Mouse (Mus musculus): ENCODE results near the gene Ccdc169. TPM values are rescaled to one million over a fixed set of nuclear protein-coding genes. Genes with fewer than 3 reads are reported as not detected.

The Ccdc169 gene
- polyA plus RNA-seq, 1 experiment from 2014 or later: not detected

- 85% methylated on average over 2 of the region's 2 CpGs for WGBS
- H3K27me3 ChIP-seq (ENCODE audit: control insufficient read depth, insufficient read depth, low read length): no peaks in the 10 kb centered on the region
- no peak for ATAC-seq (ENCODE audit: low FRiP score, low TSS enrichment)
Measured at GRCm38 (mm10) chr3:55098014-55098413, 39.1 kb upstream of the Ccdc169 start.

GRCm38 (mm10) chr3:55098990-55099389, 38.1 kb upstream of the Ccdc169 start:
- no peaks in the 10 kb centered on the region for H3K36me3 ChIP-seq (ENCODE audit: control insufficient read depth, insufficient read depth, low read length)
- no peak for ATAC-seq (ENCODE audit: low FRiP score, low TSS enrichment)
- H3K27ac ChIP-seq (ENCODE audit: low read depth, low read length): no peak overlapping the region
- no peak overlapping the region for H3K4me3 ChIP-seq (ENCODE audit: low read length)
- WGBS: 80% methylated on average over 11 of the region's 11 CpGs
- no peak overlapping the region for H3K4me2 ChIP-seq (replicated peaks; ENCODE audit: low read depth, low read length)
- no peak overlapping the region for H3K9ac ChIP-seq (ENCODE audit: low read depth, low read length)
- no peaks in the 10 kb centered on the region for H3K4me1 ChIP-seq (ENCODE audit: control insufficient read depth, insufficient read depth, low read length)
- H3K9me3 ChIP-seq (ENCODE audit: control insufficient read depth, low read length): no peaks in the 10 kb centered on the region
- H3K27me3 ChIP-seq (ENCODE audit: control insufficient read depth, insufficient read depth, low read length): no peaks in the 10 kb centered on the region

More at GRCm38 (mm10) chr3:55098014-55098413, 39.1 kb upstream of the Ccdc169 start:
- no peak overlapping the region for H3K4me3 ChIP-seq (ENCODE audit: low read length)
- H3K36me3 ChIP-seq (ENCODE audit: control insufficient read depth, insufficient read depth, low read length): no peaks in the 10 kb centered on the region
- H3K9ac ChIP-seq (ENCODE audit: low read depth, low read length): no peak overlapping the region
- H3K4me2 ChIP-seq (replicated peaks; ENCODE audit: low read depth, low read length): no peak overlapping the region
- no peak overlapping the region for H3K27ac ChIP-seq (ENCODE audit: low read depth, low read length)
- no peaks in the 10 kb centered on the region for H3K9me3 ChIP-seq (ENCODE audit: control insufficient read depth, low read length)
- no peaks in the 10 kb centered on the region for H3K4me1 ChIP-seq (ENCODE audit: control insufficient read depth, insufficient read depth, low read length)

- Histone ChIP-seq H3K9me3 (ENCODE audit: control insufficient read depth, low read length) (no peaks in the 10 kb centered on the region), H3K4me1 (ENCODE audit: control insufficient read depth, insufficient read depth, low read length) (no peaks in the 10 kb centered on the region)
- ATAC-seq (ENCODE audit: low FRiP score, low TSS enrichment): no peak
Measured at GRCm38 (mm10) chr3:55101092-55101491, 36.0 kb upstream of the Ccdc169 start.

GRCm38 (mm10) chr3:55105372-55106023, 31.6 kb upstream of the Ccdc169 start:
- ATAC-seq (ENCODE audit: low FRiP score, low TSS enrichment): 0 out of 2 replicates have a peak, but pooled peaks have one; percentile 43
- no peak overlapping the region for H3K4me2 ChIP-seq (replicated peaks; ENCODE audit: low read depth, low read length)
- no peaks in the 10 kb centered on the region for H3K9me3 ChIP-seq (ENCODE audit: control insufficient read depth, low read length)
- H3K36me3 ChIP-seq (ENCODE audit: control insufficient read depth, insufficient read depth, low read length): no peaks in the 10 kb centered on the region
- 64% methylated on average over 14 of the region's 14 CpGs for WGBS
- H3K4me3 ChIP-seq (ENCODE audit: low read length): no peak overlapping the region
- no peak overlapping the region for H3K27ac ChIP-seq (ENCODE audit: low read depth, low read length)
- no peaks in the 10 kb centered on the region for H3K4me1 ChIP-seq (ENCODE audit: control insufficient read depth, insufficient read depth, low read length)
- no peak overlapping the region for H3K9ac ChIP-seq (ENCODE audit: low read depth, low read length)
- H3K27me3 ChIP-seq (ENCODE audit: control insufficient read depth, insufficient read depth, low read length): no peaks in the 10 kb centered on the region

More at GRCm38 (mm10) chr3:55101092-55101491, 36.0 kb upstream of the Ccdc169 start:
- no peaks in the 10 kb centered on the region for H3K36me3 ChIP-seq (ENCODE audit: control insufficient read depth, insufficient read depth, low read length)
- H3K27me3 ChIP-seq (ENCODE audit: control insufficient read depth, insufficient read depth, low read length): no peaks in the 10 kb centered on the region
- H3K4me3 ChIP-seq (ENCODE audit: low read length): no peak overlapping the region
- H3K27ac ChIP-seq (ENCODE audit: low read depth, low read length): no peak overlapping the region
- no peak overlapping the region for H3K9ac ChIP-seq (ENCODE audit: low read depth, low read length)
- H3K4me2 ChIP-seq (replicated peaks; ENCODE audit: low read depth, low read length): no peak overlapping the region

GRCm38 (mm10) chr3:55106051-55106450, 31.1 kb upstream of the Ccdc169 start:
- H3K27me3 ChIP-seq (ENCODE audit: control insufficient read depth, insufficient read depth, low read length): no peaks in the 10 kb centered on the region
- no peak overlapping the region for H3K9ac ChIP-seq (ENCODE audit: low read depth, low read length)
- no peak overlapping the region for H3K4me2 ChIP-seq (replicated peaks; ENCODE audit: low read depth, low read length)
- no peaks in the 10 kb centered on the region for H3K36me3 ChIP-seq (ENCODE audit: control insufficient read depth, insufficient read depth, low read length)
- H3K4me1 ChIP-seq (ENCODE audit: control insufficient read depth, insufficient read depth, low read length): no peaks in the 10 kb centered on the region
- H3K4me3 ChIP-seq (ENCODE audit: low read length): no peak overlapping the region
- no peak overlapping the region for H3K27ac ChIP-seq (ENCODE audit: low read depth, low read length)
- H3K9me3 ChIP-seq (ENCODE audit: control insufficient read depth, low read length): no peaks in the 10 kb centered on the region
- no peak for ATAC-seq (ENCODE audit: low FRiP score, low TSS enrichment)
- 93% methylated on average over 17 of the region's 17 CpGs for WGBS

- 89% methylated on average over 4 of the region's 4 CpGs for WGBS
- Histone ChIP-seq H3K27me3 (ENCODE audit: control insufficient read depth, insufficient read depth, low read length) (no peaks in the 10 kb centered on the region), H3K36me3 (ENCODE audit: control insufficient read depth, insufficient read depth, low read length) (no peaks in the 10 kb centered on the region), H3K4me2 (replicated peaks; ENCODE audit: low read depth, low read length) (no peak overlapping the region), H3K4me3 (ENCODE audit: low read length) (no peak overlapping the region), H3K27ac (ENCODE audit: low read depth, low read length) (no peak overlapping the region), H3K9ac (ENCODE audit: low read depth, low read length) (no peak overlapping the region), H3K9me3 (ENCODE audit: control insufficient read depth, low read length) (no peaks in the 10 kb centered on the region), H3K4me1 (ENCODE audit: control insufficient read depth, insufficient read depth, low read length) (no peaks in the 10 kb centered on the region)
- ATAC-seq (ENCODE audit: low FRiP score, low TSS enrichment): no peak
Measured at GRCm38 (mm10) chr3:55109097-55109496, 28.0 kb upstream of the Ccdc169 start.

- Histone ChIP-seq H3K4me1 (ENCODE audit: control insufficient read depth, insufficient read depth, low read length) (no peaks in the 10 kb centered on the region), H3K27me3 (ENCODE audit: control insufficient read depth, insufficient read depth, low read length) (no peaks in the 10 kb centered on the region), H3K4me2 (replicated peaks; ENCODE audit: low read depth, low read length) (peak within 1 kb of the TSS; percentile 64), H3K9ac (ENCODE audit: low read depth, low read length) (peak within 1 kb of the TSS; percentile 93), H3K4me3 (ENCODE audit: low read length) (peak within 1 kb of the TSS; percentile 80), H3K27ac (ENCODE audit: low read depth, low read length) (peak within 1 kb of the TSS; percentile 91), H3K9me3 (ENCODE audit: control insufficient read depth, low read length) (no peaks in the 10 kb centered on the region), H3K36me3 (ENCODE audit: control insufficient read depth, insufficient read depth, low read length) (peaks cover 5% of the 10 kb centered on the region)
- WGBS: under 1% methylated on average over 52 of the region's 58 CpGs
- ATAC-seq (ENCODE audit: low FRiP score, low TSS enrichment): peak; percentile 97
Measured at GRCm38 (mm10) chr3:55111935-55112709, 25.0 kb upstream of the Ccdc169 start, which contains the start of gene Spg20. Gene Spg20, plus strand, starts transcription at chr3:55112108.

- Histone ChIP-seq H3K4me1 (ENCODE audit: control insufficient read depth, insufficient read depth, low read length) (no peaks in the 10 kb centered on the region), H3K9ac (ENCODE audit: low read depth, low read length) (peak overlapping the region; percentile 93), H3K27me3 (ENCODE audit: control insufficient read depth, insufficient read depth, low read length) (no peaks in the 10 kb centered on the region), H3K27ac (ENCODE audit: low read depth, low read length) (peak overlapping the region; percentile 91; the same call in 1 of the 2 replicates), H3K36me3 (ENCODE audit: control insufficient read depth, insufficient read depth, low read length) (peaks cover 12% of the 10 kb centered on the region), H3K4me2 (replicated peaks; ENCODE audit: low read depth, low read length) (peak overlapping the region; percentile 64), H3K4me3 (ENCODE audit: low read length) (peak overlapping the region; percentile 80), H3K9me3 (ENCODE audit: control insufficient read depth, low read length) (no peaks in the 10 kb centered on the region)
- WGBS: 31% methylated on average over 16 of the region's 16 CpGs
- no peak for ATAC-seq (ENCODE audit: low FRiP score, low TSS enrichment)
Measured at GRCm38 (mm10) chr3:55112710-55113415, 24.3 kb upstream of the Ccdc169 start.

All from kidney, embryonic 14.5 days (tissue).